Mouse (Mus musculus) CH12.LX (cell line): ENCODE measurements around the gene Rgsl1.

Experiments
- CTCF ChIP-seq, 2 experiments: IDR thresholded peaks in 1 of 2; conservative IDR thresholded peaks in 1 of 2; 2 replicates each; pipeline ENCODE4 v1.5.1; 2011 to 2012; ENCODE audit warnings: low read depth in 2 of 2, low read length in 2 of 2, improper control_type of control experiment in 1 of 2, inconsistent platforms in 1 of 2, mild to moderate bottlenecking in 1 of 2, moderate library complexity in 1 of 2
- E2F4 ChIP-seq: IDR thresholded peaks from 2 replicates; pipeline ENCODE4 v1.6.1; 2011; ENCODE audit warnings: low read depth, low read length, improper control_type of control experiment; ENCODE audit not compliant: insufficient replicate concordance
- EP300 ChIP-seq: IDR thresholded peaks from 2 replicates; pipeline ENCODE4 v1.6.1; 2011; ENCODE audit warnings: low read length, improper control_type of control experiment
- MEF2A ChIP-seq: IDR thresholded peaks from 2 replicates; pipeline ENCODE4 v1.6.1; 2014; ENCODE audit warnings: low read depth, mild to moderate bottlenecking, inconsistent platforms, low read length, improper control_type of control experiment, borderline replicate concordance
- MYC ChIP-seq: IDR thresholded peaks from 2 replicates; pipeline ENCODE4 v1.6.1; 2011; ENCODE audit warnings: low read depth, mild to moderate bottlenecking, improper control_type of control experiment, low read length
- NELFE ChIP-seq: IDR thresholded peaks from 2 replicates; pipeline ENCODE4 v1.6.1; 2011; ENCODE audit warnings: low read depth, low read length, improper control_type of control experiment
- PAX5 ChIP-seq: IDR thresholded peaks from 2 replicates; pipeline ENCODE4 v1.6.1; 2012; ENCODE audit warnings: low read length, inconsistent platforms, mixed read lengths
- POLR2A ChIP-seq: IDR thresholded peaks from 2 replicates; pipeline ENCODE4 v1.6.1; 2011; ENCODE audit warnings: low read depth, mild to moderate bottlenecking, improper control_type of control experiment, low read length
- SIN3A ChIP-seq: IDR thresholded peaks from 2 replicates; pipeline ENCODE4 v1.6.1; 2012; ENCODE audit warnings: low read length, improper control_type of control experiment, inconsistent platforms
- USF1 ChIP-seq: IDR thresholded peaks from 2 replicates; pipeline ENCODE4 v1.6.1; 2014; ENCODE audit warnings: low read depth, mild to moderate bottlenecking, inconsistent platforms, low read length, improper control_type of control experiment
- USF2 ChIP-seq: conservative IDR thresholded peaks from 2 replicates; pipeline ENCODE4 v1.6.1; 2011; ENCODE audit warnings: low read depth, low read length, improper control_type of control experiment
- ZKSCAN1 ChIP-seq: IDR thresholded peaks from 2 replicates; pipeline ENCODE4 v1.6.1; 2012; ENCODE audit warnings: low read depth, inconsistent platforms, low read length, improper control_type of control experiment, borderline replicate concordance

DNA sequence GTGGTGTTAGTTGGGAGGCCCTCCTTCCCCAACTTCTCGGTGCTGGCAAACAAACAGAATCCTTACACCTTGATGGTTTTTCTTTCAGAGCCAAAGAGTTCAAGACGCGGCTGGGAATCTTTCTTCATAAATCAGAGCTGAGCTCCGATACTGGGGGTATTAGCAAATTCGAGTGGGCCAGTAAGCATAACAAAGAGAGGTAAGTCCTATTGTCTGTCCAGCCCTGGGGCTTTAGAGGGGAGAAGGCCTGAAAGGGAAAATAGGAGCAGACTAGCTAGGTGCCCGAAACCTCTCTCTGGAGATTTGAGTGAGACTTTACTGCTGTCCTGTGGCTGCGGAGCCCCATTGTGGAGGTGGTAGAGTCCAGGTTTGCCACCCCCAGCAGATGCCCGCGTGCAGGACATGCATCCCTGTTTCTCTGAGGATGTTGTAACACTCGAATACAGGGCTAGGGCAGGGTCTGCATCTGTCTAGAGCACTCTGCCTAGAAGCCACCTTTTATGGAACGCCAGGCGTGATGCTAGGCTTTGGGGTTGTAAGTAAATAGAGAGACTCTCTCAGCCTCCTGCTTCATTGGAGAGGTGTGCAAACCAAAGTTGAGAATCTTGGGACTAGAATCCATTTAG is 103.1 kb downstream of the Rgsl1 start:
- TF ChIP-seq POLR2A = no peak
- TF ChIP-seq USF2 = no peak
- TF ChIP-seq CTCF (conservative IDR thresholded peaks at IDR 0.05 in 1 of 2, IDR thresholded peaks at IDR 0.05 in 1 of 2; ENCODE audit: low read depth in 2 of 2, low read length in 2 of 2) = no peak
- no peak for TF ChIP-seq EP300
- TF ChIP-seq MEF2A = no peak
- no peak for TF ChIP-seq MYC
- TF ChIP-seq E2F4 = no peak
- TF ChIP-seq PAX5 = no peak
- TF ChIP-seq SIN3A = no peak
- no peak for TF ChIP-seq NELFE
- TF ChIP-seq ZKSCAN1 = no peak
- no peak for TF ChIP-seq USF1
